Mouse (Mus musculus): ENCODE data around the gene Ankrd37.

The Ankrd37 gene

DNA sequence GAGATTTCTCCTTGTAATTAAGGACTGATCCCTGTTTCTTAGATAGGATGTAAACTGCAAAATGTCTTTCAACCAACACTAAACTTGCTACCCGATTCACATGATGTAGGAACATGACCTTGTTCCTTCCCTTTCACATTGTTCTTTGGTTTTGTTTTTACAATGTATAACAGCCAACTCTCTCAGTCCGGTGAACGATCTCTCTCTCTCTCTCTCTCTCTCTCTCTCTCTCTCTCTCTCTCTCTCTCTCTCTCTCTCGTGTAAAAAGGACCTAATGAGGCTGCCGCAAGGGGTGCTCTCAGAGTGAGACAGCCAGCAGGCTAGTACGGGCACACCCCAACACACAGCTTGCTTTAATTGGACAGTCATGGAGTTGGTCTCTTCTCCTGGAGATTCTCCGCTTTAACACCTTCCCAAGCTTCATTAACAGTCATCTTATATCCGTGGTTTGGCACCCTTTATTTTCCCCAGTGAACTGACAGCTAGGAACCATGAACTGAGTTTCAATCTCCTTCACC lies 31.5 kb downstream of the Ankrd37 start:
- no peak for DNase-seq (ENCODE audit: low spot score in 2 of 2)

DNA sequence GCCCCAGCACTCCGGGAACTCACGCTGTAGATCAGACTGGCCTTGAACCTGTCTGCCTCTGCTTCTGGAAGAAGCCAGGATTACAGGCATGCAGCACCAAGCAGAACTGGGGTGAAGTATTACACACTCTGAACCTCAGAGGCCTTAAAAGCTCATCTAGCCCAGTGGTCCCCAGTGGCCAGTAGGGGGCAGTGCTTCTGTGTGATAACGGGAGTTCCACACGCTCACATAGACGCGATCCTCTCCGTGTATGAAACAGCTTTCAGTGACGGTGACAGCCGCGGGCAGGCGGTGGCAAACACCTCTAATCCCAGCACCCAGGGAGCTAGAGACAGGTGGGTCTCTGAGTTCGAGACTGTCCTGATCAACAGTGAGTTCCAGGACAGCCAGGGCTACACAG lies 34.6 kb downstream of the Ankrd37 start:
- DNase-seq (ENCODE audit: low spot score in 2 of 2), result no peak

DNA sequence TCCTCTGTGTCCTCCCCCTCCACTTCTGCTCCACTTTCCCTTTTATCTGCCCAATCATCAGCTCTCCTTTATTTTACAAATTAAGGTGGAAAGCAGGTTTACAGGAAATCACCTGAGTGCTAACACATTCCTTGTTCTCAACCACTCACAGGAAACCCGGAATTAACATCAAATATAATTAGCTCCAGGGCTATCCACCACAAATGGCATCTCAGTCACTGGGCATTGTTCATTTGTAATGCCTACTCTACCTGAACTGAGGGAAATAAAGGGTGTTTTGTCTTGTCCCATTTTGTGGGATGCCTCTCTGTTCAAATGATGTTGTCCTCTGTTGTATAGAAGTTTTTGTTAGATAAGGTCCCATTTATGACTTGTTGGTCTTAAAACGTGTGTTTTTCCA lies 54.9 kb downstream of the Ankrd37 start:
- DNase-seq (ENCODE audit: low spot score in 2 of 2), result no peak
